Mouse (Mus musculus) heart, embryonic 16.5 days (tissue): ENCODE measurements around the gene Cpne4. TPM values are rescaled to one million over a fixed set of nuclear protein-coding genes. Genes with fewer than 3 reads are reported as not detected.

ENCODE experiments used
- ATAC-seq: fragments of 200-750 bp; cut with Nextera tagmentation; replicated peaks from 2 replicates; pipeline ENCODE4 v1.8.0; 2017; ENCODE audit warnings: moderate number of reproducible peaks; ENCODE audit not compliant: insufficient read depth, low FRiP score; ENCODE audit errors: extremely low read depth
- H3K27ac ChIP-seq: fragments of 300-500 bp; sonication (generic); 2 replicates; pipeline ENCODE4 v1.5.1; 2014; ENCODE audit warnings: mild to moderate bottlenecking, low read length, control low read depth, moderate library complexity
- H3K27me3 ChIP-seq: fragments of 300-500 bp; sonication (generic); 2 replicates; pipeline ENCODE4 v1.6.1; 2014; ENCODE audit warnings: low read length, mixed read lengths; ENCODE audit not compliant: control insufficient read depth, insufficient read depth
- H3K36me3 ChIP-seq: fragments of 300-500 bp; sonication (generic); 2 replicates; pipeline ENCODE4 v1.6.1; 2014; ENCODE audit not compliant: control insufficient read depth, insufficient read depth
- H3K4me1 ChIP-seq: fragments of 300-500 bp; sonication (generic); 2 replicates; pipeline ENCODE4 v1.6.1; 2014; ENCODE audit warnings: low read length, mixed read lengths; ENCODE audit not compliant: control insufficient read depth, insufficient read depth
- H3K4me2 ChIP-seq: fragments of 300-500 bp; sonication (generic); 2 replicates; pipeline ENCODE4 v1.6.1; 2014; ENCODE audit warnings: low read depth, mild to moderate bottlenecking, control low read depth, low read length
- H3K4me3 ChIP-seq: fragments of 300-500 bp; sonication (generic); 2 replicates; pipeline ENCODE4 v1.5.1; 2014; ENCODE audit warnings: mild to moderate bottlenecking, control low read depth, low read length
- H3K9ac ChIP-seq: fragments of 300-500 bp; sonication (generic); 2 replicates; pipeline ENCODE4 v1.6.1; 2014; ENCODE audit warnings: low read length, control low read depth
- H3K9me3 ChIP-seq: fragments of 300-500 bp; sonication (generic); replicated peaks from 2 replicates; pipeline ENCODE4 v1.6.1; 2016; ENCODE audit warnings: low read length; ENCODE audit not compliant: control insufficient read depth
- WGBS: fragments of 180-500 bp; shearing (Covaris S2); extraction: QIAGEN DNeasy Blood & Tissue Kit; methylation state at CpG from one replicate; pipeline ENCODE4 v1.1.7; 2014; 5-methylcytosine and 5-hydroxymethylcytosine counted together
- polyA plus RNA-seq: library from polyadenylated mRNA; unstranded; fragments of >200 nt; fragmentation: Nextera tagmentation; extraction: Ambion mirVana; gene quantifications from 2 replicates; pipeline ENCODE4 v1.2.1, GENCODE M21; 2015

Gene Cpne4
- polyA plus RNA-seq, 1 experiment from 2014 or later: 0.14 TPM

GRCm38 (mm10) chr9:104922051-104922450 is 375.0 kb downstream of the Cpne4 start:
- Histone ChIP-seq H3K9me3 (no peaks in the 10 kb centered on the region), H3K36me3 (no peaks in the 10 kb centered on the region), H3K4me3 (no peak overlapping the region), H3K27me3 (no peaks in the 10 kb centered on the region), H3K27ac (no peak overlapping the region), H3K9ac (no peak overlapping the region), H3K4me1 (no peaks in the 10 kb centered on the region), H3K4me2 (no peak overlapping the region)
- WGBS: 57% methylated on average over 2 of the region's 2 CpGs
- ATAC-seq: no peak

GRCm38 (mm10) chr9:104928806-104929205 is 381.7 kb downstream of the Cpne4 start:
- Histone ChIP-seq H3K27me3 (no peaks in the 10 kb centered on the region), H3K9me3 (no peaks in the 10 kb centered on the region), H3K9ac (no peak overlapping the region), H3K27ac (no peak overlapping the region), H3K4me3 (no peak overlapping the region), H3K4me1 (no peaks in the 10 kb centered on the region), H3K36me3 (no peaks in the 10 kb centered on the region), H3K4me2 (no peak overlapping the region)
- 70% methylated on average over 9 of the region's 9 CpGs for WGBS
- no peak for ATAC-seq

GRCm38 (mm10) chr9:104940389-104940788 is 393.3 kb downstream of the Cpne4 start:
- ATAC-seq: no peak
- Histone ChIP-seq H3K27me3 (no peaks in the 10 kb centered on the region), H3K4me1 (no peaks in the 10 kb centered on the region), H3K9ac (no peak overlapping the region), H3K36me3 (no peaks in the 10 kb centered on the region), H3K9me3 (no peaks in the 10 kb centered on the region), H3K4me2 (no peak overlapping the region), H3K27ac (no peak overlapping the region), H3K4me3 (no peak overlapping the region)
- WGBS: 72% methylated on average over 4 of the region's 4 CpGs

DNA sequence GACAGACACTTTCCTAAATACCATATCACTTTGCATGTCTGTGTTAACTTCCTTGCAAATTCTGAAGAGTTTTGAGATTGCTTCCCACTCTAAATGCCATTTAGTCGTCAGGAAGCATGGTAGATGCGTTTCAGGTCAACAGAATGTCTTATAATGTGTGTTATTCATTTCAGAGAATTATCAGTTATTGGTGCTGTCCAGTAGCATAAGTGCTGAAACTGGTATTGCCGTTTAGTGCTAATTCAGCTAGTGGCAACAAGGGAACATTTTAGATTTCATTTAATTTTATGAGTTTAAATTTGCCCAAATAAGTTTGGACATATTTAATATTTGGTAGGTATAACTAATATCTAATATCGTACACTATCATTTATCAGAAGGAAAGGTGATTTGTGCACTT is 403.5 kb downstream of the Cpne4 start:
- Histone ChIP-seq H3K27ac (no peak overlapping the region), H3K9ac (no peak overlapping the region), H3K9me3 (no peaks in the 10 kb centered on the region), H3K27me3 (no peaks in the 10 kb centered on the region), H3K4me3 (no peak overlapping the region), H3K4me1 (no peaks in the 10 kb centered on the region), H3K4me2 (no peak overlapping the region), H3K36me3 (no peaks in the 10 kb centered on the region)
- ATAC-seq: no peak
- 61% methylated on average over 4 of the region's 4 CpGs for whole genome bisulfite sequencing

DNA sequence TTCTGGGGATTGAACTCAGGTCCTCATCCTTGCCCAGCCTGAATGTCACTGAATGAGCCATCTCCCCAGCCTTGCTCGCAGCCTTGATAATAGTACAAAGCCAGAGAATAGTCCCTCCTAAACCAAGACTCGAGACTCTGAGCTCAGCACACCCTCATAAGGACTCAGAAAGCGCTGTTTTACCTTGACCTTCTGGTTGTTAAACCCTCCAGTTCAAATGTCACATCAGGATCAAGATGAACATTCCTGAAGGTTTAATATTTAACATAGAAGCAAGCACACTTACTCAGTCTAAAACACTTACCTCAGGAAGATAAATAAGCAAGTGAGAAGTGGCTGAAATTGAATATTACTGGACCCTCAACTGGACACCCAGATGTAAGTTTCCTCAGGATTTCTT is 405.1 kb downstream of the Cpne4 start:
- Histone ChIP-seq H3K36me3 (no peaks in the 10 kb centered on the region), H3K4me3 (no peak overlapping the region), H3K4me2 (no peak overlapping the region), H3K9ac (no peak overlapping the region), H3K9me3 (no peaks in the 10 kb centered on the region), H3K27me3 (no peaks in the 10 kb centered on the region), H3K4me1 (no peaks in the 10 kb centered on the region), H3K27ac (no peak overlapping the region)
- WGBS: 69% methylated on average over 3 of the region's 3 CpGs
- no peak for ATAC-seq

- no peak for ATAC-seq
- H3K27me3 ChIP-seq: no peaks in the 10 kb centered on the region
- H3K9ac ChIP-seq: no peak overlapping the region
- WGBS: 75% methylated on average over 7 of the region's 7 CpGs
- no peaks in the 10 kb centered on the region for H3K36me3 ChIP-seq
- no peak overlapping the region for H3K4me3 ChIP-seq
- H3K27ac ChIP-seq: no peak overlapping the region
- H3K9me3 ChIP-seq: no peaks in the 10 kb centered on the region
- H3K4me2 ChIP-seq: no peak overlapping the region
- no peaks in the 10 kb centered on the region for H3K4me1 ChIP-seq
Measured at GRCm38 (mm10) chr9:104972828-104973227, 425.7 kb downstream of the Cpne4 start.

DNA sequence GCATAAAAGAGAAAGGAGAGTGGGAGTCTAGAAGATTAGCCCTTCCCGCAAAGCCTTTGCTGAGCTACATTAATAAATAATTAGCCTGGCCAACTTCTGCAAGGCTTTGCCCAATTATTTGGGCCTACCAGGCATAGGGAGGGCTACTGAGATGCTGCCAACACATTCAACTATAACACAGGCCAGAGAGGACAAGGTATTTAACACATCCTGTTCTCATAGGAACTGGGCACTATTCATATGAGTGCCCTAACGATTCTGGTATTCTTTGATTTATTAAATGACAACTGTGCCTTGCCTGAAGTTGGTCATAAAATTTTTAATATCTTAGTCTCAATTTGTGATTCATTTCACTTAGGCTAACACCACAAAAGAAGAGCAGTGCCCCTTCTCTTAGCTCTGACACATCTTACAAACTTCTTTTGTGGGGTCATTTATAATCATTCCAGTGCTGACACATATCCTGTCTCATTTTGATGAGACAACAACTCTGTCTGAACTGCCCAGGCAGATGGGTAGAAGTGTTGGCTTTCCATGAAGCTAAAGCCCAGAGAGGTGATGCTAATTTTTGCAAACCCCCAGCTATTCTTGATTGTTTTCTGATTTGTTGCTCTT is 435.0 kb downstream of the Cpne4 start:
- H3K27me3 ChIP-seq: no peaks in the 10 kb centered on the region
- no peaks in the 10 kb centered on the region for H3K9me3 ChIP-seq
- H3K4me2 ChIP-seq: no peak overlapping the region
- H3K36me3 ChIP-seq: no peaks in the 10 kb centered on the region
- WGBS: 75% methylated on average over 2 of the region's 2 CpGs
- no peak overlapping the region for H3K4me3 ChIP-seq
- no peaks in the 10 kb centered on the region for H3K4me1 ChIP-seq
- H3K27ac ChIP-seq: no peak overlapping the region
- no peak overlapping the region for H3K9ac ChIP-seq
- ATAC-seq: no peak

- Histone ChIP-seq H3K4me3 (no peak overlapping the region), H3K27me3 (no peaks in the 10 kb centered on the region), H3K4me2 (no peak overlapping the region), H3K27ac (no peak overlapping the region), H3K36me3 (no peaks in the 10 kb centered on the region), H3K9ac (no peak overlapping the region), H3K4me1 (no peaks in the 10 kb centered on the region), H3K9me3 (no peaks in the 10 kb centered on the region)
- no peak for ATAC-seq
- WGBS: 38% methylated on average over 1 of the region's 1 CpGs
Measured at GRCm38 (mm10) chr9:104998225-104998624, 451.1 kb downstream of the Cpne4 start.

DNA sequence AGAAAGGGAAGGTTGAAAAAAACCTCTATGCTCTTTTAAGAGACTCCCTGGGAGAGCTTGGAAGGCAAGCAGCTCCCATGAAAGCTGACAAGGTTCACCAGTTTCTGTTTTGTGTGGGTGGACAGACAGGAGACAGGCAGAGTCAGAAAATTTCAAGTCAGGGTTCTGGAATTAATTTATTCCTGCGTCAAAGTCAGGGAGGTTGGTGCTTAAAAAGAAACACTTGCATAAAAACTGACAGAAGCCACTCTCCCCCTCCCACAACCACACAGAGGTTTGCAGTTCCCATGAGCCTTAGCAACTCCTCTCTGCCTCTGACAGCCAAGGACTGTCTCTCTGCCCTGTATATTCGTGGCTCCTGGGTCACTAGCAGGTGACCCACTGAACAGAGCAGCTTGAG is 463.6 kb downstream of the Cpne4 start:
- 20% methylated on average over 2 of the region's 2 CpGs for WGBS
- no peaks in the 10 kb centered on the region for H3K9me3 ChIP-seq

More for the DNA sequence above, 463.6 kb downstream of the Cpne4 start:
- H3K4me2 ChIP-seq: no peak overlapping the region
- no peak overlapping the region for H3K27ac ChIP-seq
- no peaks in the 10 kb centered on the region for H3K4me1 ChIP-seq
- H3K4me3 ChIP-seq: no peak overlapping the region
- no peaks in the 10 kb centered on the region for H3K27me3 ChIP-seq
- ATAC-seq: no peak
- H3K36me3 ChIP-seq: no peaks in the 10 kb centered on the region
- H3K9ac ChIP-seq: no peak overlapping the region
